Mouse (Mus musculus): Measurements from ENCODE around the gene Map1s. TPM values are rescaled to one million over a fixed set of nuclear protein-coding genes. Genes with fewer than 3 reads are reported as not detected.
A peak's percentile ranks its signal among the peaks of the same experiment; 100 is the strongest.

The Map1s gene
- polyA plus RNA-seq, 1 experiment = 32.8 TPM

- no peaks in the 10 kb centered on the region for H3K9me3 ChIP-seq (replicated peaks; ENCODE audit: control insufficient read depth, insufficient read depth, low read length, poor library complexity, severe bottlenecking)
- H3K9ac ChIP-seq (ENCODE audit: low read depth, poor library complexity, severe bottlenecking) = no peak overlapping the region
- H3K4me1 ChIP-seq (ENCODE audit: control insufficient read depth, insufficient read depth, low read length) = peaks cover 6% of the 10 kb centered on the region
- H3K4me3 ChIP-seq (ENCODE audit: low read depth, low read length) = no peak overlapping the region
- H3K27ac ChIP-seq (ENCODE audit: insufficient read depth, low read length) = no peak overlapping the region
- no peaks in the 10 kb centered on the region for H3K27me3 ChIP-seq (ENCODE audit: control insufficient read depth, insufficient read depth, low read length, poor library complexity, severe bottlenecking)
- TF ChIP-seq CTCF (IDR thresholded peaks at IDR 0.05; ENCODE audit: low read depth, low read length) = no peak
- TF ChIP-seq POLR2A (IDR thresholded peaks at IDR 0.05; ENCODE audit: insufficient read depth, low read length) = no peak
- no peaks in the 10 kb centered on the region for H3K36me3 ChIP-seq (ENCODE audit: control insufficient read depth, insufficient read depth, low read length, poor library complexity, severe bottlenecking)
Observed at GRCm38 (mm10) chr8:70904532-70904931, 1.2 kb upstream of the Map1s start.

GRCm38 (mm10) chr8:70905463-70905830 is 285 bp upstream of the Map1s start:
- no peaks in the 10 kb centered on the region for H3K36me3 ChIP-seq (ENCODE audit: control insufficient read depth, insufficient read depth, low read length, poor library complexity, severe bottlenecking)
- peaks cover 6% of the 10 kb centered on the region for H3K4me1 ChIP-seq (ENCODE audit: control insufficient read depth, insufficient read depth, low read length)
- no peaks in the 10 kb centered on the region for H3K9me3 ChIP-seq (replicated peaks; ENCODE audit: control insufficient read depth, insufficient read depth, low read length, poor library complexity, severe bottlenecking)
- TF ChIP-seq CTCF (IDR thresholded peaks at IDR 0.05; ENCODE audit: low read depth, low read length) (no peak), POLR2A (IDR thresholded peaks at IDR 0.05; ENCODE audit: insufficient read depth, low read length) (no peak), EP300 (IDR thresholded peaks at IDR 0.05; ENCODE audit: insufficient read depth, low read depth, low read length) (no peak)
- no peaks in the 10 kb centered on the region for H3K27me3 ChIP-seq (ENCODE audit: control insufficient read depth, insufficient read depth, low read length, poor library complexity, severe bottlenecking)
- H3K4me3 ChIP-seq (ENCODE audit: low read depth, low read length) = peak overlapping the region; percentile 82
- H3K27ac ChIP-seq (ENCODE audit: insufficient read depth, low read length) = 0 out of 2 replicates have a peak overlapping the region, but pooled peaks have one; percentile 18
- peak overlapping the region; percentile 93 for H3K9ac ChIP-seq (ENCODE audit: low read depth, poor library complexity, severe bottlenecking)

GRCm38 (mm10) chr8:70907518-70907917 is 1.8 kb downstream of the Map1s start:
- Histone ChIP-seq H3K27me3 (ENCODE audit: control insufficient read depth, insufficient read depth, low read length, poor library complexity, severe bottlenecking) (no peaks in the 10 kb centered on the region), H3K4me1 (ENCODE audit: control insufficient read depth, insufficient read depth, low read length) (peaks cover 6% of the 10 kb centered on the region), H3K36me3 (ENCODE audit: control insufficient read depth, insufficient read depth, low read length, poor library complexity, severe bottlenecking) (no peaks in the 10 kb centered on the region), H3K27ac (ENCODE audit: insufficient read depth, low read length) (no peak overlapping the region), H3K9ac (ENCODE audit: low read depth, poor library complexity, severe bottlenecking) (no peak overlapping the region), H3K9me3 (replicated peaks; ENCODE audit: control insufficient read depth, insufficient read depth, low read length, poor library complexity, severe bottlenecking) (no peaks in the 10 kb centered on the region), H3K4me3 (ENCODE audit: low read depth, low read length) (no peak overlapping the region)
- TF ChIP-seq POLR2A (IDR thresholded peaks at IDR 0.05; ENCODE audit: insufficient read depth, low read length) (no peak), CTCF (IDR thresholded peaks at IDR 0.05; ENCODE audit: low read depth, low read length) (no peak), EP300 (IDR thresholded peaks at IDR 0.05; ENCODE audit: insufficient read depth, low read depth, low read length) (no peak)

- peak; percentile 23 for TF ChIP-seq CTCF (IDR thresholded peaks at IDR 0.05; ENCODE audit: low read depth, low read length)
- no peak for TF ChIP-seq EP300 (IDR thresholded peaks at IDR 0.05; ENCODE audit: insufficient read depth, low read depth, low read length)
- Histone ChIP-seq H3K27ac (ENCODE audit: insufficient read depth, low read length) (no peak overlapping the region), H3K4me1 (ENCODE audit: control insufficient read depth, insufficient read depth, low read length) (peaks cover 2% of the 10 kb centered on the region), H3K4me3 (ENCODE audit: low read depth, low read length) (no peak overlapping the region), H3K27me3 (ENCODE audit: control insufficient read depth, insufficient read depth, low read length, poor library complexity, severe bottlenecking) (no peaks in the 10 kb centered on the region), H3K36me3 (ENCODE audit: control insufficient read depth, insufficient read depth, low read length, poor library complexity, severe bottlenecking) (peaks cover 1% of the 10 kb centered on the region), H3K9ac (ENCODE audit: low read depth, poor library complexity, severe bottlenecking) (no peak overlapping the region), H3K9me3 (replicated peaks; ENCODE audit: control insufficient read depth, insufficient read depth, low read length, poor library complexity, severe bottlenecking) (no peaks in the 10 kb centered on the region)
Observed at GRCm38 (mm10) chr8:70911596-70911995, 5.9 kb downstream of the Map1s start.

GRCm38 (mm10) chr8:70912955-70913354 is 7.2 kb downstream of the Map1s start:
- Histone ChIP-seq H3K4me1 (ENCODE audit: control insufficient read depth, insufficient read depth, low read length) (no peaks in the 10 kb centered on the region), H3K27me3 (ENCODE audit: control insufficient read depth, insufficient read depth, low read length, poor library complexity, severe bottlenecking) (no peaks in the 10 kb centered on the region), H3K9me3 (replicated peaks; ENCODE audit: control insufficient read depth, insufficient read depth, low read length, poor library complexity, severe bottlenecking) (no peaks in the 10 kb centered on the region), H3K36me3 (ENCODE audit: control insufficient read depth, insufficient read depth, low read length, poor library complexity, severe bottlenecking) (peaks cover 10% of the 10 kb centered on the region), H3K27ac (ENCODE audit: insufficient read depth, low read length) (no peak overlapping the region), H3K9ac (ENCODE audit: low read depth, poor library complexity, severe bottlenecking) (0 out of 2 replicates have a peak overlapping the region, but pooled peaks have one; percentile 5), H3K4me3 (ENCODE audit: low read depth, low read length) (peak overlapping the region; percentile 40)
- no peak for TF ChIP-seq EP300 (IDR thresholded peaks at IDR 0.05; ENCODE audit: insufficient read depth, low read depth, low read length)
- no peak for TF ChIP-seq CTCF (IDR thresholded peaks at IDR 0.05; ENCODE audit: low read depth, low read length)
- no peak for TF ChIP-seq POLR2A (IDR thresholded peaks at IDR 0.05; ENCODE audit: insufficient read depth, low read length)

- TF ChIP-seq POLR2A (IDR thresholded peaks at IDR 0.05; ENCODE audit: insufficient read depth, low read length) (no peak), CTCF (IDR thresholded peaks at IDR 0.05; ENCODE audit: low read depth, low read length) (no peak), EP300 (IDR thresholded peaks at IDR 0.05; ENCODE audit: insufficient read depth, low read depth, low read length) (no peak)
- Histone ChIP-seq H3K9ac (ENCODE audit: low read depth, poor library complexity, severe bottlenecking) (no peak overlapping the region), H3K4me3 (ENCODE audit: low read depth, low read length) (peak overlapping the region; percentile 40), H3K27ac (ENCODE audit: insufficient read depth, low read length) (no peak overlapping the region), H3K27me3 (ENCODE audit: control insufficient read depth, insufficient read depth, low read length, poor library complexity, severe bottlenecking) (no peaks in the 10 kb centered on the region), H3K4me1 (ENCODE audit: control insufficient read depth, insufficient read depth, low read length) (no peaks in the 10 kb centered on the region), H3K36me3 (ENCODE audit: control insufficient read depth, insufficient read depth, low read length, poor library complexity, severe bottlenecking) (peaks cover 10% of the 10 kb centered on the region), H3K9me3 (replicated peaks; ENCODE audit: control insufficient read depth, insufficient read depth, low read length, poor library complexity, severe bottlenecking) (no peaks in the 10 kb centered on the region)
Observed at GRCm38 (mm10) chr8:70913523-70913922, 7.8 kb downstream of the Map1s start.
